Mouse (Mus musculus): Measurements from ENCODE around the gene Vstm2l. TPM values are rescaled to one million over a fixed set of nuclear protein-coding genes. Genes with fewer than 3 reads are reported as not detected.

Vstm2l gene
- polyA plus RNA-seq, 1 experiment from 2014 or later, result 0.74 TPM

- H3K27me3 ChIP-seq, result peaks cover 26% of the 10 kb centered on the region
- 72% methylated on average over 11 of the region's 11 CpGs for WGBS
- no peak overlapping the region for H3K27ac ChIP-seq
- H3K36me3 ChIP-seq, result no peaks in the 10 kb centered on the region
- no peak overlapping the region for H3K9ac ChIP-seq
- H3K4me1 ChIP-seq, result peaks cover 2% of the 10 kb centered on the region
- ATAC-seq (replicated peaks; ENCODE audit: low FRiP score), result no peak
- no peak overlapping the region for H3K4me3 ChIP-seq (replicated peaks)
- H3K9me3 ChIP-seq (replicated peaks), result no peaks in the 10 kb centered on the region
- no peak overlapping the region for H3K4me2 ChIP-seq
Measured at GRCm38 (mm10) chr2:157935444-157936171, 21.2 kb downstream of the Vstm2l start.

GRCm38 (mm10) chr2:157936676-157937075, 22.2 kb downstream of the Vstm2l start:
- Histone ChIP-seq H3K36me3 (no peaks in the 10 kb centered on the region), H3K9ac (no peak overlapping the region), H3K4me1 (peaks cover 13% of the 10 kb centered on the region), H3K4me3 (replicated peaks) (no peak overlapping the region), H3K27me3 (peaks cover 37% of the 10 kb centered on the region), H3K9me3 (replicated peaks) (no peaks in the 10 kb centered on the region), H3K4me2 (no peak overlapping the region), H3K27ac (no peak overlapping the region)
- ATAC-seq (replicated peaks; ENCODE audit: low FRiP score), result no peak
- WGBS, result 85% methylated on average over 4 of the region's 4 CpGs

GRCm38 (mm10) chr2:157940586-157941185, 26.2 kb downstream of the Vstm2l start:
- Histone ChIP-seq H3K36me3 (no peaks in the 10 kb centered on the region), H3K4me3 (replicated peaks) (peak overlapping the region; percentile 20), H3K27me3 (peaks cover 48% of the 10 kb centered on the region), H3K27ac (no peak overlapping the region), H3K9me3 (replicated peaks) (no peaks in the 10 kb centered on the region), H3K9ac (no peak overlapping the region), H3K4me1 (peaks cover 30% of the 10 kb centered on the region), H3K4me2 (peak overlapping the region; percentile 53)
- 3% methylated on average over 18 of the region's 18 CpGs for WGBS
- no peak for ATAC-seq (replicated peaks; ENCODE audit: low FRiP score)

GRCm38 (mm10) chr2:157943514-157944155, 29.2 kb downstream of the Vstm2l start:
- Histone ChIP-seq H3K27me3 (peaks cover 41% of the 10 kb centered on the region), H3K36me3 (no peaks in the 10 kb centered on the region), H3K27ac (no peak overlapping the region), H3K9ac (peak overlapping the region; percentile 59), H3K4me3 (replicated peaks) (peak overlapping the region; percentile 53), H3K4me1 (peaks cover 30% of the 10 kb centered on the region), H3K9me3 (replicated peaks) (no peaks in the 10 kb centered on the region), H3K4me2 (peak overlapping the region; percentile 98)
- under 1% methylated on average over 45 of the region's 47 CpGs for WGBS
- ATAC-seq (replicated peaks; ENCODE audit: low FRiP score), result peak; percentile 74; the same call in 1 of the 2 replicates

GRCm38 (mm10) chr2:157944156-157944893, 29.9 kb downstream of the Vstm2l start:
- 9% methylated on average over 37 of the region's 37 CpGs for WGBS
- Histone ChIP-seq H3K9ac (peak overlapping the region; percentile 59), H3K4me1 (peaks cover 30% of the 10 kb centered on the region), H3K27ac (no peak overlapping the region), H3K4me3 (replicated peaks) (peak overlapping the region; percentile 53), H3K27me3 (peaks cover 34% of the 10 kb centered on the region), H3K9me3 (replicated peaks) (no peaks in the 10 kb centered on the region), H3K36me3 (no peaks in the 10 kb centered on the region), H3K4me2 (peak overlapping the region; percentile 98)
- ATAC-seq (replicated peaks; ENCODE audit: low FRiP score), result peak; percentile 47; the same call in 1 of the 2 replicates

- H3K36me3 ChIP-seq, result no peaks in the 10 kb centered on the region
- H3K4me3 ChIP-seq (replicated peaks), result no peak overlapping the region
- no peak overlapping the region for H3K9ac ChIP-seq
- 76% methylated on average over 5 of the region's 5 CpGs for WGBS
- no peaks in the 10 kb centered on the region for H3K27me3 ChIP-seq
- ATAC-seq (replicated peaks; ENCODE audit: low FRiP score), result no peak
- no peak overlapping the region for H3K27ac ChIP-seq
- no peak overlapping the region for H3K4me2 ChIP-seq
- no peaks in the 10 kb centered on the region for H3K9me3 ChIP-seq (replicated peaks)
- H3K4me1 ChIP-seq, result peaks cover 13% of the 10 kb centered on the region; the same call in 1 of the 2 replicates
Measured at GRCm38 (mm10) chr2:157953978-157954377, 39.5 kb downstream of the Vstm2l start.

GRCm38 (mm10) chr2:157957707-157958108, 43.3 kb downstream of the Vstm2l start:
- H3K36me3 ChIP-seq, result no peaks in the 10 kb centered on the region
- no peaks in the 10 kb centered on the region for H3K9me3 ChIP-seq (replicated peaks)
- no peak overlapping the region for H3K9ac ChIP-seq
- no peaks in the 10 kb centered on the region for H3K27me3 ChIP-seq
- no peak overlapping the region for H3K4me3 ChIP-seq (replicated peaks)
- no peak for ATAC-seq (replicated peaks; ENCODE audit: low FRiP score)
- 5% methylated on average over 2 of the region's 2 CpGs for WGBS
- H3K4me1 ChIP-seq, result peaks cover 13% of the 10 kb centered on the region; the same call in 1 of the 2 replicates
- no peak overlapping the region for H3K27ac ChIP-seq
- H3K4me2 ChIP-seq, result no peak overlapping the region

GRCm38 (mm10) chr2:157967856-157968255, 53.4 kb downstream of the Vstm2l start:
- WGBS, result 8% methylated on average over 3 of the region's 3 CpGs
- Histone ChIP-seq H3K9ac (no peak overlapping the region), H3K4me1 (no peaks in the 10 kb centered on the region), H3K27ac (no peak overlapping the region), H3K36me3 (no peaks in the 10 kb centered on the region), H3K4me2 (no peak overlapping the region), H3K9me3 (replicated peaks) (no peaks in the 10 kb centered on the region), H3K27me3 (peaks cover 4% of the 10 kb centered on the region; the same call in 1 of the 2 replicates), H3K4me3 (replicated peaks) (no peak overlapping the region)
- no peak for ATAC-seq (replicated peaks; ENCODE audit: low FRiP score)

- Histone ChIP-seq H3K4me2 (no peak overlapping the region), H3K27ac (no peak overlapping the region), H3K36me3 (no peaks in the 10 kb centered on the region), H3K27me3 (peaks cover 19% of the 10 kb centered on the region), H3K4me1 (peaks cover 9% of the 10 kb centered on the region), H3K4me3 (replicated peaks) (no peak overlapping the region), H3K9ac (no peak overlapping the region), H3K9me3 (replicated peaks) (no peaks in the 10 kb centered on the region)
- WGBS, result 58% methylated on average over 6 of the region's 6 CpGs
- no peak for ATAC-seq (replicated peaks; ENCODE audit: low FRiP score)
Measured at GRCm38 (mm10) chr2:157970124-157970523, 55.7 kb downstream of the Vstm2l start.

GRCm38 (mm10) chr2:157970669-157971068, 56.2 kb downstream of the Vstm2l start:
- 0% methylated on average over 3 of the region's 3 CpGs for WGBS
- Histone ChIP-seq H3K27me3 (peaks cover 19% of the 10 kb centered on the region), H3K36me3 (no peaks in the 10 kb centered on the region), H3K27ac (no peak overlapping the region), H3K9ac (no peak overlapping the region), H3K9me3 (replicated peaks) (no peaks in the 10 kb centered on the region), H3K4me3 (replicated peaks) (no peak overlapping the region), H3K4me2 (no peak overlapping the region), H3K4me1 (peaks cover 15% of the 10 kb centered on the region)
- ATAC-seq (replicated peaks; ENCODE audit: low FRiP score), result no peak; the same call in 1 of the 2 replicates

- no peaks in the 10 kb centered on the region for H3K9me3 ChIP-seq (replicated peaks)
- H3K4me1 ChIP-seq, result peaks cover 20% of the 10 kb centered on the region
- no peak overlapping the region for H3K4me3 ChIP-seq (replicated peaks)
- no peak for ATAC-seq (replicated peaks; ENCODE audit: low FRiP score)
- H3K4me2 ChIP-seq, result peak overlapping the region; percentile 39
- 3% methylated on average over 23 of the region's 23 CpGs for WGBS
- no peaks in the 10 kb centered on the region for H3K36me3 ChIP-seq
- peaks cover 24% of the 10 kb centered on the region for H3K27me3 ChIP-seq
- no peak overlapping the region for H3K9ac ChIP-seq
- H3K27ac ChIP-seq, result peak overlapping the region; percentile 48; the same call in 1 of the 2 replicates
Measured at GRCm38 (mm10) chr2:157974604-157975501, 60.4 kb downstream of the Vstm2l start.
